15 mouse cellular contexts compared by ENCODE assay signal in the genomic region with DNA sequence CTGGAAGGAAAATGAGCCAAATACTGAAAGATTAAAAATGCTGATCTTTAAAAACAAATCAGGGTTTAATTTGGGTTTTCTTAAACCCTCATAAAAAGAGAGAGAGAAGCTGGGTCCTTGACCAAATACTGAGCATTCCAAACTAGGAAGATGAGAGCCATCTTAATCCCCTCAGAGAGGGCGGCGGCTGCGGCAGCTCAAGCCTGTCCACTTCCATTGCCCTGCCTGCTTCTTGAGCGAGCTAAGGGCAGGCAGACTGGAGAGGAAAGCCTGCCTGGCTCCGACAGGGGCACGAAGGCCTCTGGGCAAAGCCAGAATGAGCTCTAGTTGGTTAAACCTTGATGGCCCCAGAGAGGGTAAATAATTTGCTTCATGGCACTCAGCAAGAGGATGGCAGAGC.
"Had no signal": no experiment of that assay in that cellular context is flagged by ENCODE, and none has a peak within 500 bp of the region (broad histone marks: within the 10 kb centered on the region; RNA-seq: fewer than 3 reads in every experiment).

No protein-coding gene starts in this region.

- H3K9me3 ChIP-seq: hindbrain, embryonic 15.5 days; kidney, embryonic 15.5 days; limb, embryonic 13.5 days; liver, embryonic 15.5 days; midbrain, embryonic 13.5 days; neural tube, embryonic 15.5 days had no signal

- ATAC-seq: midbrain, embryonic 13.5 days had no signal

- H3K27me3 ChIP-seq: hindbrain, embryonic 15.5 days; kidney, embryonic 15.5 days; limb, embryonic 13.5 days; midbrain, embryonic 13.5 days; neural tube, embryonic 15.5 days had no signal

- H3K4me1 ChIP-seq: hindbrain, embryonic 15.5 days; neural tube, embryonic 15.5 days had no signal

- H3K27ac ChIP-seq: hindbrain, embryonic 15.5 days; kidney, embryonic 15.5 days; left cerebral cortex, adult 2 months; limb, embryonic 13.5 days; liver, embryonic 15.5 days; midbrain, embryonic 13.5 days; neural tube, embryonic 15.5 days had no signal

- H3K36me3 ChIP-seq: hindbrain, embryonic 15.5 days; kidney, embryonic 15.5 days; limb, embryonic 13.5 days; liver, embryonic 15.5 days; midbrain, embryonic 13.5 days; neural tube, embryonic 15.5 days had no signal

- H3K4me3 ChIP-seq: hindbrain, embryonic 15.5 days; kidney, embryonic 15.5 days; left cerebral cortex, adult 2 months; limb, embryonic 13.5 days; liver, embryonic 15.5 days; midbrain, embryonic 13.5 days; myocyte; neural tube, embryonic 15.5 days had no signal

- H3K4me2 ChIP-seq: hindbrain, embryonic 15.5 days; kidney, embryonic 15.5 days; limb, embryonic 13.5 days; liver, embryonic 11.5 days; liver, embryonic 15.5 days; lung, embryonic 14.5 days; midbrain, embryonic 13.5 days; neural tube, embryonic 15.5 days had no signal

- H3K9ac ChIP-seq: hindbrain, embryonic 15.5 days; kidney, embryonic 15.5 days; limb, embryonic 13.5 days; liver, embryonic 15.5 days; lung, embryonic 14.5 days; midbrain, embryonic 13.5 days; neural tube, embryonic 15.5 days had no signal

- DNase-seq: kidney, adult 2 months; kidney, postnatal 14 days; lung, embryonic 14.5 days; right cerebral cortex, adult 18-20 months; right cerebral cortex, postnatal 25 days; thymus, postnatal 4 days had no signal
